Mouse (Mus musculus) layer of hippocampus, postnatal 10 days (tissue): ENCODE results near the gene Rab3c. TPM values are rescaled to one million over a fixed set of nuclear protein-coding genes. Genes with fewer than 3 reads are reported as not detected.

ENCODE experiments used
- DNase-seq, 2 experiments: peaks; one replicate each; pipeline ENCODE4 v3.0.0; 2021; ENCODE audit warnings: low spot score in 2 of 2
- long read RNA-seq: library from polyadenylated mRNA; stranded (forward); transcript quantifications from one replicate; pipeline ENCODE4 v2.0.0, GENCODE M21; 2023
- total RNA-seq, 2 experiments: library from RNA; stranded (reverse); gene quantifications; 2 replicates each; pipeline ENCODE4 v1.2.3; 2021

Rab3c gene
- total RNA-seq, result 100 to 1,000 TPM; 154 to 168 TPM
- long read RNA-seq, full-length matches to known transcripts, result 24 of 53 reads
- long read RNA-seq, partial matches to known transcripts, result 2 of 53 reads
- long read RNA-seq, other reads (novel, unspliced or antisense), result 27 of 53 reads

DNA sequence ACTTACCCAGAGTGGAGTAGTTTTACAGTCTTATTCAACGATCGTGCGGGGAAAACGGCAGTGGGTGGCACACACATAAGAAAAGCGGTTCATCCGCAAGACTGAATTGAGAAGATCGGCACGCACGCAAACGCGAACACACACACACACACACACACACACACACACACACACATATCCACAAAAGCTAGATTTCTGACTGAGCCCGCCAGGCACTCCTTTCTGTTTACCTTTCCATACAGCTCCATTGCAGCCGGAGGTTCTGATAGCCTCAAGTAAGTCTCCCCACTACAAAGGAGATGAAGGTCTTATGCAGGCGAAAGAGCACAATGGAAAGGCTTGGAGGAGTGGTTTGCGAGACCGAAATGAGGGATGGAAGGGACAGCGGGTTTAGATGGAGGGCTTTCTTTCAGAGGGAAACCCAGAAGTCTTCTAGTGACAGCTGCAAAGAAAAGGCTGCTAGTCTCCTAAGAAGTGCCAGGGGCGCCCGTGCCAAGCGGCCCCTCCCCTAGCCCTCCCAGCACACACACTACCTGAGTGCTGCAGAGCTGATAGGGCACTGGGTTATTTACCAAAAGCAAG is at the start of gene Rab3c:
Gene Rab3c (minus strand): TSS at position 434 of the 582 bp plus-strand sequence.
- peak in 1 of 2 experiments; percentile 31 for DNase-seq

DNA sequence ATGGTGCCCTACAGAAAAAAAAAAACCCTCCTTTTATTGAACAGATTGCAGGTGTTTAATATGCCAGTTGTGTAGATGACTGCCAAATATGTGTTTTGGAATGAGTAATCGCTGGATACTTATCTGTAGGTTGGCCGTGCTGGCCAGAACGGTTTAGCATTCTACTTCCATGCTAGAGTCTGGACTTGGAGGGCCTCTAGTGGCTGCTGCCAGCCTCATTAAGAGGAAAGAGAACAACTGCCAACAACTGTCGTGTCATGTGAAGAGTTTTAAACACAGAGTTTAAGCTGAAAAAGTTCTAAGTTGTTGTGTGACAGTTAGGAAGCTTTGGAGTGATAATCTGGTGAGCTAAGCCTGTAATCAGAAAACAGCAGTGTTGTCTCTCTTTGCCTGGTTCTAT is 38.0 kb upstream of the Rab3c start:
- peak; percentile 12 to 33 for DNase-seq

- no peak for DNase-seq
Observed at GRCm38 (mm10) chr13:110307188-110307587, 26.4 kb upstream of the Rab3c start.

- no peak for DNase-seq
Observed at GRCm38 (mm10) chr13:110297112-110297511, 16.3 kb upstream of the Rab3c start.

GRCm38 (mm10) chr13:110288499-110288898 is 7.7 kb upstream of the Rab3c start:
- DNase-seq, result no peak

- no peak for DNase-seq
Observed at GRCm38 (mm10) chr13:110283781-110284180, 3.0 kb upstream of the Rab3c start.

GRCm38 (mm10) chr13:110280028-110280562 is 701 bp downstream of the Rab3c start:
- peak; percentile 71 to 79 for DNase-seq

DNA sequence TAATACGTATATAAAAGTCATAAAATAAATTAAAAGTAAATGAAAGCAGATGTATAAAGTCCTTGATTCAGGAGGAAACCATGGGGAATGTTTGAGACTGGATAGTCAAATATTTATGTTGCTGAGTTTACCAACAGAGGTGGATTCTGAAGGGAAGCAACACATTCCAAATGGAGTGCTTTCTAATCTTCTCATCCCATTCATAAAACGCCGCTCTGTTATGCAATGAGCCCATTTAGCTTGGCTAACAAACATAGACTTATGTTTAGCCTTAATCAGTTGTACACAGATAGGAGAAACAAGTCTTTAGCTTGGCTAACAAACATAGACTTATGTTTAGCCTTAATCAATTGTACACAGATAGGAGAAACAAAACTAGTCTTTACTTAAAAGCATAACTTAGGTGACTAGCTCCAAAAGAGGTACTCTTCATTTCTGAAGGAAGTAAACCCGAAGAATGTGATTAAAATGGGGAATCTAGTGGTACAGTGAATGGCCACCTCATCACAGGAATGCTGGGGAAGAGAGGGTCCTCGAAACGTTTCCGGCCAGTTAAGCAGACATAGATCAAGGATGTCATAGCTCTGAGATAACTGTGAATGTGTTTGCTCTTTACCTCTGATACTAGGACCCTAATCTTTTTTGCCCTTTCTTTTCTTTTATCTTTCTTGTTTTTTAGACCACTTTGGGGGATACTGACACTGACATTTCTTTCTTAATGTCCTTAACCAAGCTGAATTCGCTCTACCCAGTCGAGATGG is 1.6 kb downstream of the Rab3c start:
- DNase-seq, result no peak

DNA sequence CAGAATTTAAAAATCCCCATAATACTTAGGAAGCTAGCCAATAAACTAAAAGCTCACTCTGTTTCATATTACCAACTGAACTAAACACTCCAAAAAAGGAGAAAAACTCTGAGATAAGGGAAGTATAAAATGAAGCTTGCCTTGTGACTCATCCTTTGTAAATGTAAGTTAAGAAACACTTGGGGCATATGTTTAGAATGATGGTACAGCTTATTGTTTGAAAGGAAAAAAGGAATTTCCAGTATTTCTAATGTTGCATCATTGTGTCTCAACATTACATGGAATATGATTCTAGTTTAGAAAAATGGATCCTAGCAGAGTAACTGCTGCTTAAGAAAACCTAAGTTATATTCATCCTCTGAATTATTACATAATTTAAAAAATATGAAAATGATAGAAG is 3.1 kb downstream of the Rab3c start:
- no peak for DNase-seq

- no peak for DNase-seq
Observed at GRCm38 (mm10) chr13:110275471-110275870, 5.3 kb downstream of the Rab3c start.

DNA sequence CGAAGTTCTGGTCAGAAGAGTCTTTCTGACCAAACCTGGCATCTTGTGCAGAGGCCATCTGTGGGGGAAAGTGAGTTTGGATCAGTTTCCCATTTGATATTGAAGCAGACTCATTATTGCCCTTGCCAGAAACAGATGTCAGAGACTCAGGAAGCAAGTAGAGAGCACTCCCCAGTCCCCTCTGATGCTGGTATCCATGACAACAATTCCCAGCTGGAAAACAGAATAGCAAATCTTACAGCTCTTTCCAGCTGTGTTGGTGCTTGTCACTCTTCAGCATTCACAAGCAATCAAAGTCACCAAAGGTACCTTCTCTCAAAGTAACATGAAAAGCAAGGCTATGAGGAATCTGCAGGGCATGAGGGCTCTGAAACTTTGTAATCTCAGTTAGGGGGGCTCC is 20.1 kb downstream of the Rab3c start:
- DNase-seq, result no peak

GRCm38 (mm10) chr13:110251453-110251852 is 29.3 kb downstream of the Rab3c start:
- DNase-seq, result no peak

GRCm38 (mm10) chr13:110248481-110248880 is 32.3 kb downstream of the Rab3c start:
- no peak for DNase-seq

- no peak for DNase-seq
Observed at GRCm38 (mm10) chr13:110238970-110239369, 41.8 kb downstream of the Rab3c start.

DNA sequence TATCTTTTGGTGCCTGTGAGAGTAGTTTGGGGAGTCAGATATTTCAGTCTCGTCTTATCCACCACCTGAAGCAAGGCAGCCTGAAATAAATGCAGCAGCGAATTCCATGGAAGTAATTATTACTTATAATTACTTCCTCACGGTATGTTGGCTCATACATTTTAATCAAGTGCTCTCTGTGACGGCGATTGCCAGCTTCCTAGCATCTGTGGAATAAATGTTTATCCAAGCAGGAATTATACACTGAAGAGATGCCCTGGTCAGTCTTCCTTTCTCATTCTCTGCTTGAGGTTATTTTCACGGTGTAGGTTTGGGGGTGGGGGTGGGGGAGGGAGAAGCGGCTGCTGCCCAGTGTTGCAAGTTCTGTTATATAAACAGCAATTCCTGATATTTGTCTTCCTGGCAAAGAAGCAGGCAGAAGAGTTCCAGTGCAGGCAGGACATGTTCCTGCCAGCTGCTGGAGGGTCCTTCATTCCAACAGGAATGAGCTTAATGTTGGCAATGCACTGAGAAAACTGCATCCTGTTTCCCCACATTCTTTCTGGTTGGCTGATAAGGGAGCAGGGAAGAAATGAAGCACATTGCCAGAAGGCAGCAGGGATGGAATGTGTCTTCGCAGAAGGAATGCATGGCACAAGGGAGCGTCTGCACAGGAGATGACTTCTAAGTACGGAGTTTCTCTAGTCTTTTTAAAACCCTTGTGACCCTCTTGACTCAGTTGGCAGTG is 43.4 kb downstream of the Rab3c start:
- DNase-seq, result no peak

DNA sequence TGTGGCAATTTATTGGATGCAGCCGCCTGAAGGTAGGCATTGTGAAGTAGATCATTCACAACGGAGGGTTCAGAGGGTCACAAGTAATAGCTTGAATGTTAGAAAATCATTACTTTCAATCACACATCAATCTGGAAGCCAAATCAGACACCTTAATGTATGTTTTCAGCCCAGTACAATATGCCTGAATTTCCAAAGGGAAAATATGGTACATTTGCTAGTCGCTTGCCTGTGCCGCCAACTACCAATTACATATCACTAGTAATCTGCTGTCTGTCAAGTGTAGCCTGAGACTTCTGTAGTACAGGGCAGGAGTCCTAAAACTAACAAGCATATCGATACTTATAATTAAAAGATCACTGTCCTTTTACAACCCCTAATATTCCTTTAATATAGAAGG is 47.4 kb downstream of the Rab3c start:
- DNase-seq, result no peak

DNA sequence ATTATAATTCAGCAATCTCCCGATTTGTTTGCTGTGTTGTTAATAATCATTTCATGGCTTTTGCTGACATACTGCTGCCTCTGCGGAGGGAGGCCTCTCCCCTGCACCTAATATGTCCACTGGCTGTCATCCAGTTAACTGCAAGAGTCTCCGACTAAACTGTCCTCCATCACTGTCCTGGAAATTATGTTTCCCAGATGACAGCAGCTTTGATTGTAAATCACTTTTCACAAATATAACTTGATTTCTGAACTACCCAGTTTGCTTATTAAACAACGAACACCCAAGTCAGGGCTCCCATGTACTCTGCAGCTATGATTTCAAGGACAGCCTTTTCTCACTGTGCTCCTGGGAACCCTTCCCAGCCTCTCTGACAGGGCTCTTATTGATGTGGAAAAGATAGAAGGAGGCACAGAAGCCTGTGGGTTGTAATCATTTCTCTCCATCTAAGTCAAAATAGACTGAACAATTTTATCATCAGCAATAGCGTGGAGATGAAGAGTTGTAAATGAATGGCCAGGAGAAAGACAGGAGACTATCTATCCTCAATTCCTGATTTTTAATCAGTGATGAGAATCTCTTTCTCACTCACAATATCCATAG is 49.6 kb downstream of the Rab3c start:
- no peak for DNase-seq

DNA sequence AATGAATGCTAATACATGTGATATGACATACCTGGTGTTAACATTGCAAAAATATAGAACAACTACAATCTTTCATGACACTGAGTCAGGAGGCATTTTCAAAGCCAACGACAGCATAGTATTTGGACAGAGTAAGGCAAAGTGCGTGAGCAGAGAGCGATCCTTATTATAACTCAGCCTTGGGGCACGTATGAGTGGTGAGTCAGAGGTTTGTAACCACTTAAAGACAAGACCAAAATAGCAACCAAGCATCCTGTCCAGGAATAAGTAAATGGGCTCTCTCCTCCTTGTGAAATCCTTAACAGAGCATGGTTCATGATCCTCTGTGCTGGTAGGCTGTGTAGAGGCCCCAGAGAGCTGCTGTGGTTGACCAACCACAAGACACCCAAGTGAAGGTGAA is 50.8 kb downstream of the Rab3c start:
- no peak for DNase-seq

DNA sequence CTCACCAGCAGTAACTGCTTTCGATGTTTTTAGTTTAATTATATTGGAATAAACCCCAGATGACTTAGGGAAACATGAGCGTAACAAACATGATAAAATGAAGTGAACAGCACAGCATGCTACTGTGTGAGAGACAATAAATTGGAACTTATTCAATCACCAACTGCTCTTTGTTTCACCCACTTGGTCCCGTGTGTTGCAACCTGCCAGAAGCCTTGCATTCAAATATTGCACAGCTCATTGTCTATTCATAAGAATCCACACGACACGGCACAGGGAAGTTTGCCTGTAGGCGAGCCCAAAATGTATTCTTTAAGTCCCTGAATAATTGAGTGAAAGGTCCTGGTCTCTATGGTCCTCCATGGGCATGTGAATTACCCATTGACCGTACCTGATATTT is 61.6 kb downstream of the Rab3c start:
- DNase-seq, result no peak

DNA sequence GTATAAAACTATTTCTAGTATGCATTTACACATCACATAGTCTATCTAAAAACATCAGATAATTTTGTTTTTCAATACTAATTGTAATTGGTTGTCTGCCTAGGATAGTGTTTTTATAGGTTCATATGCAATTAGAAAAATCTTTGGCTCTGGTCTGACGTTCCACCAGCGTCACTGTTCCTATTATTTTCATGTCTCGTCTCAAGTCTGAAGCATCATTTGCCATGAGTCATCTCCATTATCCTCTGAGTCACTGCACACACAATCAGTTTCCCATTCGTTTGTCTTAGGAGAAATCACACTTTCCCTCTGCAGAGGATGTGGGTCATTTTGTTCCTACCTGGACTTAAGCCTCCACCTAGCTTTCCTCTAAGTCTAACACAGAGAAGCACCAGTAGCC is 62.3 kb downstream of the Rab3c start:
- DNase-seq, result no peak

DNA sequence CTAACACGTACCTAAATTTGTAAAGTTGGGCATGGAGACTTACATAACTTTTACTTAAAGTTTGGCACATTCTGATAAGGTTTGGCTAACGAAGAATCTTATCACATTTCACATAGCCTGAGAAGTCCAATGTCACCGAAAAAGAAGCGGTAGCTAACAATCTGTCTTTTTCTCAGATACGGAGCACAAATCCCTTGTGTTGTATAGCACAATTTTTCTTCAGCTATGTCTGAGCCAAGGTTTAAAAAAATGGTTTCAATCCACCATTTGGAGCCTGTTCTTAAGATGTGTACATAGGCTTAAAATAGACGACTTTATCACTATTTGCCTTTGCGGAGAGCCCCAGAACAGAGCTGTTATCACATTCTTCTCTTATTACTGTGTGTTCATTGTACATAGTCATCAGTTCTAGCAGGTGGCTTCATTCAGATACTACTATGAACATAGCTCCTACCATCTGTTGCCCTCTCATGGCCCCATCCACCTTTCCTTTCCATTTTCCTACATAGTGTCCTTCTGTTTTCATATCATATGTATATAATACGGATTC is 69.2 kb downstream of the Rab3c start:
- DNase-seq, result no peak
